Mouse (Mus musculus) adrenal gland, postnatal 10 days (tissue): ENCODE measurements around the gene Cdk20. TPM values are rescaled to one million over a fixed set of nuclear protein-coding genes. Genes with fewer than 3 reads are reported as not detected.

Experiments used
- total RNA-seq, 2 experiments: library from RNA; stranded (reverse); gene quantifications; 2 replicates each; pipeline ENCODE4 v1.2.3; 2021

Gene Cdk20
- total RNA-seq, 2 experiments from 2014 or later, result 3.9 to 5.9 TPM

Other genes with a start within 250 kb of the Cdk20 start
- gene Cdc14b, start 157.0 kb upstream of the Cdk20 start, total RNA-seq, result 10 to 100 TPM; 10.1 TPM
- gene Aaed1, start 119.6 kb upstream of the Cdk20 start, total RNA-seq, result 10 to 100 TPM; 52.7 to 57.2 TPM
- 100 to 1,000 TPM; 254 to 384 TPM for gene Ctsl, start 61.4 kb upstream of the Cdk20 start, total RNA-seq
- not detected for gene Fam240b, start 65.5 kb downstream of the Cdk20 start, total RNA-seq